Mouse (Mus musculus): ENCODE data around the gene Nudt9. TPM values are rescaled to one million over a fixed set of nuclear protein-coding genes. Genes with fewer than 3 reads are reported as not detected.

Gene Nudt9
- polyA plus RNA-seq, 1 experiment from 2014 or later = 65.7 TPM

DNA sequence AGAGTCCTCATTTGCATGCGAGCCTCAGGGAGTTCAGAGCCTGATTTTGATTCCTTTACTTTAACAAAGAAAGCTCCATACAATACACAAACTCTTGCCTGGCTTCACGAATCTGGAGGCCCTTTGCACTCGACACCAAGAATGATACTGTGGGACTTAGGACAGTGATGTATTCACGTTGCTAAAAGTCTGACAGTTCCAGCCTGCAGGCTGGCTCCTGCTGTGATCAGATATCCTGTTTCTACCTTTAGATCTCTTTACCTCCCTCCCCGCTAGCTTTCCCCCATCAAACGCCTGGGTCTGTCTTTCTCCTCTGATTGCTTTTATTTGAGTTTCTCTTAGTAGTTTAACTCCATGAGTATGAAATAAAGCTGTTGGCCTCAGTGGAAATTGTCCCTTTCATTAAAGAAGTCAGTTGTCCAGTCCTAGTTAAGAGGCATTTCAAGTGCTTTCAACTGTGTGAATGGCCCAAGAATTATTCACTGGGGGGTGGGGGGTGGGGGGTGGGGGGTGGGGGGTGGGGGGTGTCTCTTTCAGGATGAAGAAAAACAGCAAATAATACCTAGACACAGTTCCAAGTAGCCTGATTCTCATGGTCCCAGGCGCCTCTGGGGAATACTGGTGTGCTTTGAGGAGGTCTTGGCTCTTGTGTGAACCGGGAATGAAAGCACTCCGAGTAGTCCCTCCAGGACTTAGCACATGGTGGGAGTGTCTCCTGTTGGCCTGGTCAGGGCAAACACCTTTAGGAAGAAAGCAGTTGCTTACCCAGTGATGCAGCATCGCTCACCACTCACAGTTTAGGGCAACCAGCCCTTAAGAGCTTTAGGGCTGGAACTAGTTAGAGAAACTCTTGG is 55.8 kb downstream of the Nudt9 start:
- WGBS = 16% methylated on average over 10 of the region's 10 CpGs
- Histone ChIP-seq H3K36me3 (no peaks in the 10 kb centered on the region), H3K27ac (replicated peaks) (peak overlapping the region; percentile 76), H3K9me3 (replicated peaks) (no peaks in the 10 kb centered on the region), H3K4me1 (peaks cover 51% of the 10 kb centered on the region), H3K4me3 (no peak overlapping the region), H3K27me3 (ENCODE audit: low read depth, poor library complexity, severe bottlenecking) (peaks cover 3% of the 10 kb centered on the region; the same call in 1 of the 2 replicates)
- DNase-seq (ENCODE audit: low spot score) = peak; percentile 28

DNA sequence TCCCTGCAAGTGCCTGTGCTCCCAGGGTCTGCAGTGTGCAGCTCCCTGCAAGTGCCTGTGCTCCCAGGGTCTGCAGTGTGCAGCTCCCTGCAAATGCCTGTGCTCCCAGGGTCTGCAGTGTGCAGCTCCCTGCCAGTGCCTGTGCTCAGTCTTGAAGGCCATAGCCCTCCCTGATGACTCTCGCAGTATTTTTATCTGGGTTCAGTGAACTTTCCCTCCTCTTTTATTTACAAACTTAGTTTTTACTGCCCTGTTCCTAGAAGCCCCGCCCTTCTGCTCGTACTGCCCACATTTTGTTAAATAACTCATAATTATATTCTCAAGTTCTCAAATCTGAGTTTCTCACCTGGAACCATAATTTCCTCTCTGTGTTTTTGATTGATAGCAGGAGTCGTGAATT is 57.1 kb downstream of the Nudt9 start:
- no peaks in the 10 kb centered on the region for H3K9me3 ChIP-seq (replicated peaks)
- peaks cover 61% of the 10 kb centered on the region for H3K4me1 ChIP-seq
- 85% methylated on average over 4 of the region's 4 CpGs for WGBS
- H3K27me3 ChIP-seq (ENCODE audit: low read depth, poor library complexity, severe bottlenecking) = peaks cover 13% of the 10 kb centered on the region; the same call in 1 of the 2 replicates
- no peaks in the 10 kb centered on the region for H3K36me3 ChIP-seq
- H3K27ac ChIP-seq (replicated peaks) = peak overlapping the region; percentile 76
- DNase-seq (ENCODE audit: low spot score) = no peak
- no peak overlapping the region for H3K4me3 ChIP-seq

DNA sequence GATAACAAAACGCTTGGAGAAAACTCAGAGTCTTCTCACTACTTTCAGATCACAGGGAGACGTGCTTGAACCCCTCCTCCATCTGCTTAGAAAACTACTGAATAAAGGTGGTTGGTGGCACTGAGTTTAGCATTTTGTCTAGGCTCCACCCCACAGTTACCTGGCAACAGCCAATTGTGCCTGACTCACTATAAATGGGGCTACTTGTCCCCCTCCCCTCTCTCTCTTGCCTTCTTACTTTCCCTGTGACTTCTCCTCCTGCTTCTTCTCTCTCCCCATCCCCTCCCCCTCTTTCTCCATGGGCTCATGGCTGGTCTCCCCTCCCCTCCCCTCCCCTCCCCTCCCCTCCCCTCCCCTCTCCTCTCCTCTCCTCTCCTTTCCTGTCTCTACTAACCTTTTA is 58.0 kb downstream of the Nudt9 start:
- 43% methylated on average over 2 of the region's 2 CpGs for WGBS
- peak; percentile 20 for DNase-seq (ENCODE audit: low spot score)
- Histone ChIP-seq H3K36me3 (no peaks in the 10 kb centered on the region), H3K4me3 (no peak overlapping the region), H3K9me3 (replicated peaks) (no peaks in the 10 kb centered on the region), H3K27ac (replicated peaks) (peak overlapping the region; percentile 76), H3K4me1 (peaks cover 66% of the 10 kb centered on the region), H3K27me3 (ENCODE audit: low read depth, poor library complexity, severe bottlenecking) (peaks cover 13% of the 10 kb centered on the region; the same call in 1 of the 2 replicates)

DNA sequence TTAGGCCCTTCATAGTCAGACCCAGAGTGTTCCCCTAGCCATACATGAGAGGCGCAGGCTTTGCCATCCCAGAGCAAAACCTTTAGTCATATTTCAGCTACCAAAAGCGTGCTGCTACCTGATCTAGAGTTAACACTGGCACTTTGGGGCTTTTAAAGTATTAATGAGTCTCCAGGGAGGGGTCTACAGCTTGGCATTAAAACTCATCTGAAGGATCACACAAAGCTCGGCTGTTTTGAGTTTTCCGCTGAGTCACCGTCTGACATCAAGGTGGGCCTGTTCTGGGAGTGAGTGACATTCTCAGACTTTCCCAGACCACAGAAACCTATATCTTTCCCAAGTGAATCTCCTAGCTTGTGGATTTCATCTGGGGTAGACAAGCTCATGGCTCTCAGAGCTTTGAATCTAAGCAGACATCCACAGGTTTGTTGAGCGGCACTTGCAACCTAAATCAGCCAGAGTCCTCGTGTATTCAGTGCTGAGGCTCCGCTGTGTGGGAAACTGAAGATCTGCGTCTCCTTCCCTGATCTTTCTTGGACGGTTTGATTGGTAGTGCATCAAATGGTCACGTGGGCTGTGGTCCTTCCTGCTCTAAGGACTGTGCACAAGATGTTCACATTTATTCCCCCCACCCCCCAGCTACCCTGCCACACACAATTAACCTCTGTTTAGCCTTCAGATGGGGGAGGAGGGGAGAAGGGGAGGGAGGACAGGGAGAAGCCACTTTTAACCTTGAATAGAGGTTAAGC is 62.2 kb downstream of the Nudt9 start:
- peak; percentile 54 for DNase-seq (ENCODE audit: low spot score)
- Histone ChIP-seq H3K36me3 (no peaks in the 10 kb centered on the region), H3K27me3 (ENCODE audit: low read depth, poor library complexity, severe bottlenecking) (peaks cover 13% of the 10 kb centered on the region; the same call in 1 of the 2 replicates), H3K4me3 (peak overlapping the region; percentile 38), H3K4me1 (peaks cover 78% of the 10 kb centered on the region), H3K27ac (replicated peaks) (peak overlapping the region; percentile 81), H3K9me3 (replicated peaks) (no peaks in the 10 kb centered on the region)
- WGBS = 59% methylated on average over 11 of the region's 11 CpGs

DNA sequence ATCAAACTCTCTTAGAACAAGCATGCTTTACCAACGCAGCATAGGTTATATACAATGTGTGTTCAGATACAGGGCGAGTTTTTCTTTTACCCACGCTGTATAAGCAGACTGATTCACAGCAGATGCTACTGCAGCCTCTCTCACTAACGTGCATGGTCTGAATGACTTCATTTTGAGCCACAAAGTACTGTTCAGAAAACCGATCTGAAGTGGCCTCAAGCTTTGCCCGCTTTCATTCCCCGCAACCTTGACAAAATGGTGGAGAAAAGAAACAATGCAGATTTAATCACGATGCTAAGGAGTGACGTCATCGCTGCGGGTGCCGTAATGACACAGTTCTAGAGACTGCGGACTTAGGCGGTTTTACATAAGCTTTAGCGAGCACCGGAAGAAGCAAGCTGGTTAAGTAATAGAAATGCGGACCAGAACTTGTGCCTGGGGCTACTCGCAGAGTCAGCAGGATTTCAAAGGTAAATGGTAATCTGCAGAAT is 62.8 kb downstream of the Nudt9 start:
- Histone ChIP-seq H3K9me3 (replicated peaks) (no peaks in the 10 kb centered on the region), H3K36me3 (no peaks in the 10 kb centered on the region), H3K4me1 (peaks cover 78% of the 10 kb centered on the region), H3K27ac (replicated peaks) (peak overlapping the region; percentile 81), H3K27me3 (ENCODE audit: low read depth, poor library complexity, severe bottlenecking) (peaks cover 13% of the 10 kb centered on the region; the same call in 1 of the 2 replicates), H3K4me3 (peak overlapping the region; percentile 38)
- peak; percentile 61 for DNase-seq (ENCODE audit: low spot score)
- WGBS = 17% methylated on average over 18 of the region's 18 CpGs

DNA sequence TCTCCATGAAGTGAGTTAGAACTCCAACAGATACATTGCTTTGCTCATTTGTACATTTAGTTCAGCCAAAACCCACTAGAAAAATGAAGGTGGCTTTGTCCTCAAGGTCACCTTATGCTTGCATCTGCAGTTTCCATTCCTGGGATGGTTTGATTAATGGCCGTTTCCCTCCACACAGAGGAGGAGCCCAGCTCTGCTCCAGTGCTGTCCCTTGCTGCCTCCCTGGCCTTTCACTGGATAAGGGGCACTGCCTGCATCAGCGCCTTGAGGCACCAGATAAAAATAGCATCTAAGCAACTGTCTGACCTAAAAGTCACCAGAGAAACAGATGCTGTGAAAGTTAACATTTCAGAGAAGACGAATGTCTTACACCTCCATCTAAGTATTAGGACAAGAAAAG is 63.4 kb downstream of the Nudt9 start:
- no peaks in the 10 kb centered on the region for H3K36me3 ChIP-seq
- WGBS = 40% methylated on average over 3 of the region's 3 CpGs
- H3K4me1 ChIP-seq = peaks cover 72% of the 10 kb centered on the region
- H3K27me3 ChIP-seq (ENCODE audit: low read depth, poor library complexity, severe bottlenecking) = peaks cover 13% of the 10 kb centered on the region; the same call in 1 of the 2 replicates
- peak; percentile 35 for DNase-seq (ENCODE audit: low spot score)
- no peaks in the 10 kb centered on the region for H3K9me3 ChIP-seq (replicated peaks)
- H3K27ac ChIP-seq (replicated peaks) = peak overlapping the region; percentile 81
- 0 out of 2 replicates have a peak overlapping the region, but pooled peaks have one; percentile 38 for H3K4me3 ChIP-seq

DNA sequence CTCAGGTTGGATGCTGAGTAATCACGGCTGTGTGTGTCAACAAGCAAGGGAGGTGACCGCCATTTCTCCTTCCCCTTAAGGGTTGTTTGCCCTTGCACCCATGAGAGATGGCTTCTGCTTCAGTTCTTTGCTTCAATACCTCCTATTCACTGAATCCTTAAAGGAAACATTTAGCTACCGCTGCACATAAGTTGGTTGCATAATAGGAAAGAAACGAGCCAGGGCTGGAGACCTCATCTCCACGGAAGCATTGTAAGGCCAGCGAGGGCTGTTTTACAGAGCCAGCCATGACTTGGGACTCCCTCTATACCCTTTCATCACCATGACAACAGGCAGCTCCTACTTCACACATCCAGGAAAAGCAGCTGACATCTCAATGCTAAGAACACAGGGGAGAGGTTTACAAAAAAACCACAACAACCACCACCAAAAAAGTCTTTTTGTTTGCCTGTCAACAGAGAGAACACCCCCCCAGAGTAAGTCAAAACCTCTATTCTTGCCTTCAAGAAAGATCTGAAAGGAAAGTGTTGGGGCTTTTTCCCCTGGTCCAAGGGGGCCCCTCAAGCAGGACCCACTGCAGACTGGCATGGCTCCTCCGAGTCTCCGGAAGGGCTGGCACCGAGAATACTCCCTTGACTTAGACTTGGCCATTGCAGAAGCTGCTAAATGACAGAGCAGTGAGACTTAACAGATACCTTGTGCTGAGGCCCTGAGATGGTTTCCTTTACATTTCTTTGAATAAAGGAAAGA is 64.2 kb downstream of the Nudt9 start:
- H3K27me3 ChIP-seq (ENCODE audit: low read depth, poor library complexity, severe bottlenecking) = peaks cover 19% of the 10 kb centered on the region; the same call in 1 of the 2 replicates
- H3K4me3 ChIP-seq = peak overlapping the region; percentile 20; the same call in 1 of the 2 replicates
- DNase-seq (ENCODE audit: low spot score) = peak; percentile 78
- H3K27ac ChIP-seq (replicated peaks) = peak overlapping the region; percentile 81
- H3K9me3 ChIP-seq (replicated peaks) = no peaks in the 10 kb centered on the region
- H3K4me1 ChIP-seq = peaks cover 79% of the 10 kb centered on the region
- H3K36me3 ChIP-seq = no peaks in the 10 kb centered on the region
- whole genome bisulfite sequencing = 12% methylated on average over 9 of the region's 9 CpGs

DNA sequence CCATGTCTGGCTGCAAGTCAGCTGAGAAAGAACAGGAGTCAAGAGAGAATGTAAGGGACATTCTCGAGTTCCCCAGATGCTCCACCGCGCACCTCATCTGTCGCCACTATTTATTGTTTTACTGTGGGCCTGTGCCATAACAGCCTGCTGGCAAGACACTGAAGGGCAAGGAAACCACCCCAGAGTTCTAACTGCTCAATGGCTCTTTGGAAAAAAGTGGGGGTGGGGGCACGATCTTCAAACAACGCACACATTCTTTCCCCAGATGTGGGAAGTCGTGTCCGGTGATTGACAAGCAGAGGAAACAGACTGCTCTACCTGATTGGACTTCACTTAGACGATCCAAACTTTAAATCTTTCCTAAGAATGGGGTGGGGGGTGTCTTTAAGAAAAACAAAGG is 65.9 kb downstream of the Nudt9 start:
- peaks cover 16% of the 10 kb centered on the region; the same call in 1 of the 2 replicates for H3K27me3 ChIP-seq (ENCODE audit: low read depth, poor library complexity, severe bottlenecking)
- WGBS = 32% methylated on average over 9 of the region's 9 CpGs

DNA sequence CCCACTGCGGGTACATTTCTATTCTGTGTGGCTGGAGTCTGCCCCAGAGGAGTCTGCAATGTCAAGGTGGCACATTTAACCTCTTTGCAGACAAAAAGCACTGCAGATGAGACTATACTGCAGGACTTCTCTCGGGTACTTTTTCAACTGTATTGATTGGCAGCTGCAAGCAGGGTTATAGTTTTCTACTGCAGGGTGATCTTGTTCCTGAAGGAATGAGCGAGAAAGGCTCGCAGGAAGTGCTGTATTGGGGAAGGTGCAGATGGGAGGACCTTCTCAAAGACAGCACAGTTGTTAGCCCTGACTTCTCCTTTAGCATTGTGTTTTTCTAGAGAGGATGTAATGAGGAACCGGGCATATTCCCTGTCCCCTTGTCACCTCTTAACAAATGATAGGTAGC is 66.4 kb downstream of the Nudt9 start:
- H3K9me3 ChIP-seq (replicated peaks) = no peaks in the 10 kb centered on the region
- peaks cover 72% of the 10 kb centered on the region for H3K4me1 ChIP-seq
- peak overlapping the region; percentile 81 for H3K27ac ChIP-seq (replicated peaks)

More for the DNA sequence above, 65.9 kb downstream of the Nudt9 start:
- Histone ChIP-seq H3K4me3 (peak overlapping the region; percentile 11; the same call in 1 of the 2 replicates), H3K9me3 (replicated peaks) (no peaks in the 10 kb centered on the region), H3K4me1 (peaks cover 74% of the 10 kb centered on the region), H3K27ac (replicated peaks) (peak overlapping the region; percentile 81), H3K36me3 (no peaks in the 10 kb centered on the region)
- peak; percentile 45 for DNase-seq (ENCODE audit: low spot score)

DNA sequence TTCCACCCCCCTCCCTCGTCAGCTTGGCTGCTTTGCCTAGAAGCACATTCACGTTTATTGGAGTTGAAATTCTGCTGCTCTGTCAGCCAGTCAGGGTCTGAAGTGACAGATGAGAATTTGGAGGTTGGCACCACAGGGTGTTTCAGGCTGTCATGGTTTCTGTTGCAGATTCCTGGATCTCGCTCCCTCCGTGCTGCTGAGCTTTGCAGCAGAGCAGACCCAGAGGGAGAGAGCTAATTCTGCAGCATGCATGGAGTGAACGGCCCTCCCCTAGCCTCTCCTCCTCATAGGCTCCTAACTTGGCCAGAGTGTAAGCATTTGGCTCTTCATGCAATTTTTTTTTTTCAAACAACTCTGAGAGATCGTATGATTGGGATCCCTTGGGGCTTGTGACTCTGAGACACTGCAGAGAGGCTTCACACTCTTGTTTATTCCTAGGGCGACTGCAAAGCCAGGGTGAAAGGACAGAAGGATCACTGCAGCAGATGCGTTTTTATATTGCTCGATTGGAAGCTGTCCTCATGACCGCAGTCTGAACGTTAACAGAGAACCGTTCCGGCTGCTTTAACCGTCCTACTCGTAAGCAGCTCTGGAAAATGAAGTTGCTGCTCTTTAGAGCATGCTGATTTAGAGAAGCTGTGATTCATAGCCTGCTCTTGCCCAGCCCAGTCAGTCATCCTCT is 67.5 kb downstream of the Nudt9 start, which contains the start of gene Sparcl1:
Sparcl1 (minus strand) TSS at position 243 of the 682 bp plus-strand sequence.
- H3K27me3 ChIP-seq (ENCODE audit: low read depth, poor library complexity, severe bottlenecking) = peaks cover 6% of the 10 kb centered on the region; the same call in 1 of the 2 replicates
- no peaks in the 10 kb centered on the region for H3K9me3 ChIP-seq (replicated peaks)
- 34% methylated on average over 15 of the region's 15 CpGs for WGBS
- H3K36me3 ChIP-seq = no peaks in the 10 kb centered on the region
- H3K27ac ChIP-seq (replicated peaks) = peak within 1 kb of the TSS; percentile 81
- DNase-seq (ENCODE audit: low spot score) = peak; percentile 24
- H3K4me3 ChIP-seq = peak within 1 kb of the TSS; percentile 11; the same call in 1 of the 2 replicates
- H3K4me1 ChIP-seq = peaks cover 64% of the 10 kb centered on the region

More for the DNA sequence above, 66.4 kb downstream of the Nudt9 start:
- peak overlapping the region; percentile 11; the same call in 1 of the 2 replicates for H3K4me3 ChIP-seq
- 45% methylated on average over 5 of the region's 5 CpGs for WGBS
- no peaks in the 10 kb centered on the region for H3K36me3 ChIP-seq
- H3K27me3 ChIP-seq (ENCODE audit: low read depth, poor library complexity, severe bottlenecking) = peaks cover 12% of the 10 kb centered on the region; the same call in 1 of the 2 replicates
- DNase-seq (ENCODE audit: low spot score) = peak; percentile 28
